Mouse (Mus musculus): ENCODE data around the gene Cplx3. TPM values are rescaled to one million over a fixed set of nuclear protein-coding genes. Genes with fewer than 3 reads are reported as not detected.

Gene Cplx3
- polyA plus RNA-seq, 1 experiment from 2014 or later = not detected

DNA sequence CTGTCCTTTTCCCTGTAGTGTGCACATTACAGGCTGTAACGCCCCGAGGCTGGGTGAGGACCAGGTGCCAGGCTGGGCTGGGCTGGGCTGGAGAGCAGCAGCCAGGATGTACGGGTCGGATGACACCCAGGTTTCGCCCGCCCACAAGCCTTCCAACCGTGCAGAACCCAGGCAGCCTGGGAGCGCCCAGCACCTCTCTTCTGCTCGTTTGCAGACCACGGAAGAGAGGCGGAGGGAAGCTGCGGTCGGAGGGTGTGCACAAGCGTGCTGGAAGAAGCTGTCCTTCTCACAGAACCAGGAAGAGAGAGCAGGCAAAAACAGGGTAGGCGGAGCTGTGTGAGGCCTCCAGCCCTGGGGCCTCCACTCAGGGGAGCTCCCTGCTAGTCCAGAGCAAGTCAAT is 34.3 kb upstream of the Cplx3 start:
- DNase-seq (ENCODE audit: low spot score) (peak; percentile 81), ATAC-seq (ENCODE audit: low FRiP score, low TSS enrichment) (peak; percentile 48)
- Histone ChIP-seq H3K4me1 (replicated peaks; ENCODE audit: control insufficient read depth, insufficient read depth) (peaks cover 39% of the 10 kb centered on the region), H3K4me2 (replicated peaks; ENCODE audit: low read depth) (peak overlapping the region; percentile 51), H3K27ac (replicated peaks) (peak overlapping the region; percentile 90), H3K36me3 (ENCODE audit: control insufficient read depth, insufficient read depth, low read length) (no peaks in the 10 kb centered on the region; the same call in 1 of the 2 replicates), H3K9ac (ENCODE audit: low read length) (peak overlapping the region; percentile 45), H3K9me3 (ENCODE audit: control insufficient read depth, low read length) (no peaks in the 10 kb centered on the region), H3K4me3 (ENCODE audit: low read depth, low read length) (peak overlapping the region; percentile 4; the same call in 1 of the 2 replicates), H3K27me3 (ENCODE audit: control insufficient read depth, insufficient read depth, low read length) (no peaks in the 10 kb centered on the region)
- TF ChIP-seq CTCF (IDR thresholded peaks at IDR 0.05; ENCODE audit: low read depth) (0 out of 2 replicates have a peak, but pooled peaks have one; percentile 1), EP300 (optimal IDR thresholded peaks at IDR 0.05) (no peak)
- WGBS = 2% methylated on average over 15 of the region's 15 CpGs

DNA sequence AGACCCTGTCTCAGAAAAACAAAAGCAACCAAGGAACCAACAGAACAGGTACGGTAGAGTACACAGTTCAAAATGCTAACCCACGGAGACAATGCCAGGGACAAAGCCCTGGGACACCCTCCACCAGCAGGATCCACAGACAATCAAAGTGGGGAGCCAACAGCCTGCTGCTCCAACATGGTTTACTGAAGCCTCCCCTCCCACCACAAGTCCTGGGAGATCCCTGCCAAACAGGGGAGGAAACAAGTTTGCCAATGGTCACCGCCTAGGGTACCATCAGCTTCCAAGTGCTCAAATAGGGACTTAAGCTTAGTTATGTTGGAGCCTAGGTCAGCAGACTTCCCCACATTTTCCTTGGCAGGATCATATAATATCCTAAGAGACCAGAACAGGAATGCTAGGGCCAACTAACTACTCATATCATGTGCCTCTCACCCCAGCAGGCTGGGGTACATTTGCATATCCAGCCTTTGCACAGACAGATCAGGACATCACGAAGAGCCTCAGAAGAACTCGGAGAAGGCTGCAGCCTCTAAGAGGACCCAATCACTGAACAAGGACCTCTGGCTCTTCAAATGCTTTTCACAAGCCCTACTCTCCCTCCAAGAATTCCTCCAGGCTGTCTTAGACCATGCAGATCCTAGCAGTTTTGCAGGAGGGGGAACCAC is 33.7 kb upstream of the Cplx3 start:
- Histone ChIP-seq H3K4me3 (ENCODE audit: low read depth, low read length) (peak overlapping the region; percentile 4; the same call in 1 of the 2 replicates), H3K27me3 (ENCODE audit: control insufficient read depth, insufficient read depth, low read length) (no peaks in the 10 kb centered on the region), H3K4me2 (replicated peaks; ENCODE audit: low read depth) (peak overlapping the region; percentile 51), H3K9ac (ENCODE audit: low read length) (peak overlapping the region; percentile 47), H3K36me3 (ENCODE audit: control insufficient read depth, insufficient read depth, low read length) (no peaks in the 10 kb centered on the region; the same call in 1 of the 2 replicates), H3K9me3 (ENCODE audit: control insufficient read depth, low read length) (no peaks in the 10 kb centered on the region), H3K27ac (replicated peaks) (peak overlapping the region; percentile 90), H3K4me1 (replicated peaks; ENCODE audit: control insufficient read depth, insufficient read depth) (peaks cover 39% of the 10 kb centered on the region)
- WGBS = 30% methylated on average over 5 of the region's 5 CpGs
- DNase-seq (ENCODE audit: low spot score) (no peak), ATAC-seq (ENCODE audit: low FRiP score, low TSS enrichment) (no peak)
- TF ChIP-seq EP300 (optimal IDR thresholded peaks at IDR 0.05) = no peak
- TF ChIP-seq CTCF (IDR thresholded peaks at IDR 0.05; ENCODE audit: low read depth) = no peak

DNA sequence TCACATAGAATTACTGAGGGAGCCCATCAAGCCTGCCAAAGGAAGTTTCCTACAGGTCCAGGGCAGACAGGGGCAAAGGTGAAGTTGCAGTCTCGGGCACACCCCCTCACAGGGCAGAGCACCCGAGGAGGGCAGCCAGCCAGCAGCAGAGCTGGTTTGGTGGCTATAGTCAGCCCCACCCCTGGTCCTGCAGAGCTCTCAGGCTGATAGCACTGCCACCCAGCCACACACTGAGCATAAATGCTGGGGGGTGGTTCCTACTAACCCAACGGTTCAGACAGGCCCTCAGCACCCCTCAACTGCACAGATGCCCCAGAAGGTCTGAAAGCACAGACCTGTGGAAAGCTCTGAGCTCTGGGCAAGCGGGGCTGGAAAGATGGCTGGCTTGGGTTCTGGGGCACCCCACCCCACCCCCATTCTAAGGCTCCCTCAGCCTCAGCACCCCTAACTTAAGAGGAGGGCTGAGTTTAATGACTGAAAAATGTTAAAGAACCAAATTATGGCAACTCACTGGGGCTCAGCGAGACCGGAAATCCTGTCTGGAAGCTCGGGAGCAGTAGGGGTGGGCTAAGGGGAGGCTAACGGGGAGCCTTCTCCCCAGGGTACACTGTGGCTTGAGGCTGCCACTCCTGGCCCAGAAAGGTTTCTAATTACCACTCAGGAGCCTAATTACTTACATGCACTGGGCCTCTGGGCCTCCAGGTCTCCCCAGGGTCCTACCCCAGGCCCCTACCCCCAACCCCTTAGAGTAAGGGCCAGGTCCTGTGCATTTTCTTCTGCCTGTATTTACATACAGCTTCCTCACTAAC is 32.8 kb upstream of the Cplx3 start:
- H3K9ac ChIP-seq (ENCODE audit: low read length) = peak overlapping the region; percentile 47
- 19% methylated on average over 8 of the region's 8 CpGs for WGBS
- peak overlapping the region; percentile 90 for H3K27ac ChIP-seq (replicated peaks)
- no peaks in the 10 kb centered on the region for H3K27me3 ChIP-seq (ENCODE audit: control insufficient read depth, insufficient read depth, low read length)
- ATAC-seq (ENCODE audit: low FRiP score, low TSS enrichment) (peak; percentile 90), DNase-seq (ENCODE audit: low spot score) (peak; percentile 95)
- no peaks in the 10 kb centered on the region; the same call in 1 of the 2 replicates for H3K36me3 ChIP-seq (ENCODE audit: control insufficient read depth, insufficient read depth, low read length)
- no peaks in the 10 kb centered on the region for H3K9me3 ChIP-seq (ENCODE audit: control insufficient read depth, low read length)
- H3K4me2 ChIP-seq (replicated peaks; ENCODE audit: low read depth) = peak overlapping the region; percentile 39
- H3K4me1 ChIP-seq (replicated peaks; ENCODE audit: control insufficient read depth, insufficient read depth) = peaks cover 36% of the 10 kb centered on the region
- H3K4me3 ChIP-seq (ENCODE audit: low read depth, low read length) = no peak overlapping the region
- TF ChIP-seq EP300 (optimal IDR thresholded peaks at IDR 0.05) (no peak), CTCF (IDR thresholded peaks at IDR 0.05; ENCODE audit: low read depth) (no peak)

DNA sequence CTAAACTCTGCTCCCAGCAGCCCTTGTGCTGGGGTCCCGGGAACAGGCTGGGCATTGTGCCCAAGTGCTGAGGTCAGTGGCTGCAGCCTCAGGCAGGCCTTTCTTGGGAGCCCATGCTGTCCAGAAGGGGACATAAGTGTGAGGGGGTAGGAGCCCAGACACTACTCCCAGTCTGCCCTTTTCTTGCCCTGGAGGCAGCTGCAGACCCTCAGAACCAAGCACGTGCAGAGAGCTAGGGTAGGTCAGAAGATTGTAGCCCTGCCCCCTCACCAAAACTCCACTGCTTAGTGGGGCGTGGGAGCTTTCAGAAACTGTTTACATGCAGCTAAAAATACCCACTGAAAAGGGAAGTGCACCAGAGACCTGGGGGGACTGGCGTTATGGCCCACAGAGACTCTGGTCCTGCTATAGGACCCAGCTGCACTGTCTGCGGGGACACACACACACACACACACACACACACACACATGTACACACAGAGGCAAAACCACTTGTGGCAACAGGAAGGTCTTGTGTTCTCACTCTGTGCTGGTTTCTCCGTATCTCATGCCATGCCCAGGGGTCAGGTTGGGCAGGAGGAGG is 31.8 kb upstream of the Cplx3 start:
- Histone ChIP-seq H3K4me3 (ENCODE audit: low read depth, low read length) (0 out of 2 replicates have a peak overlapping the region, but pooled peaks have one; percentile 0), H3K9me3 (ENCODE audit: control insufficient read depth, low read length) (no peaks in the 10 kb centered on the region), H3K27me3 (ENCODE audit: control insufficient read depth, insufficient read depth, low read length) (no peaks in the 10 kb centered on the region), H3K27ac (replicated peaks) (peak overlapping the region; percentile 90), H3K4me1 (replicated peaks; ENCODE audit: control insufficient read depth, insufficient read depth) (peaks cover 33% of the 10 kb centered on the region), H3K36me3 (ENCODE audit: control insufficient read depth, insufficient read depth, low read length) (no peaks in the 10 kb centered on the region; the same call in 1 of the 2 replicates), H3K4me2 (replicated peaks; ENCODE audit: low read depth) (peak overlapping the region; percentile 39), H3K9ac (ENCODE audit: low read length) (peak overlapping the region; percentile 47)
- TF ChIP-seq CTCF (IDR thresholded peaks at IDR 0.05; ENCODE audit: low read depth) (no peak), EP300 (optimal IDR thresholded peaks at IDR 0.05) (no peak)
- DNase-seq (ENCODE audit: low spot score) (peak; percentile 64), ATAC-seq (ENCODE audit: low FRiP score, low TSS enrichment) (peak; percentile 27)
- 9% methylated on average over 6 of the region's 6 CpGs for WGBS

DNA sequence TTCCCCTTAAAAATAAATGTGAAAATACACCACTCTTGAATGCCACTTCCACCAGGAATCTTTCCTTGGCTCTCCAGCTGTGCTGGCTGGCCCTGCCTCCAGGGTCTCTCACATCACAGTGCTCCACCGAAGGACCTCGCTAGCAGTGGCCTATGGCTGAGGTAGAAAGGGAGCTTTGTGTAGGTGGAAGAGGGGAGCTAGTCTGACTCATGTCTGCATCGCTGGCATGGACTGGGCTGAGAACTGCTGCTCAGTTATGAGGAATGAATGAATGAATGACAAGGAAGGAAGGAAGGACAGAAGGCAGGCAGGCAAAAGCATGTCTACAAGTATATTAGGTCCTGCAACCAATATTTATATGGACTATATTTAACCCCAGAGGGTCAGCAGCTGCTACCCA is 31.2 kb upstream of the Cplx3 start:
- H3K9me3 ChIP-seq (ENCODE audit: control insufficient read depth, low read length) = no peaks in the 10 kb centered on the region
- H3K4me2 ChIP-seq (replicated peaks; ENCODE audit: low read depth) = peak overlapping the region; percentile 39; the same call in 1 of the 2 replicates
- no peaks in the 10 kb centered on the region for H3K36me3 ChIP-seq (ENCODE audit: control insufficient read depth, insufficient read depth, low read length)
- no peak for ATAC-seq (ENCODE audit: low FRiP score, low TSS enrichment)
- no peaks in the 10 kb centered on the region for H3K27me3 ChIP-seq (ENCODE audit: control insufficient read depth, insufficient read depth, low read length)
- no peak overlapping the region for H3K4me3 ChIP-seq (ENCODE audit: low read depth, low read length)
- 22% methylated on average over 3 of the region's 3 CpGs for WGBS
- H3K4me1 ChIP-seq (replicated peaks; ENCODE audit: control insufficient read depth, insufficient read depth) = peaks cover 32% of the 10 kb centered on the region
- no peak overlapping the region for H3K9ac ChIP-seq (ENCODE audit: low read length)
- TF ChIP-seq EP300 (optimal IDR thresholded peaks at IDR 0.05) (no peak), CTCF (IDR thresholded peaks at IDR 0.05; ENCODE audit: low read depth) (no peak)
- no peak for DNase-seq (ENCODE audit: low spot score)
- H3K27ac ChIP-seq (replicated peaks) = peak overlapping the region; percentile 90
